Mouse (Mus musculus): ENCODE measurements at regions not wholly inside any gene's neighbourhood (a gene's known extent, or its start where the extent isn't known, plus 50 kb on each side); places are given as distances from the start of the nearest gene placed in this dataset.

DNA sequence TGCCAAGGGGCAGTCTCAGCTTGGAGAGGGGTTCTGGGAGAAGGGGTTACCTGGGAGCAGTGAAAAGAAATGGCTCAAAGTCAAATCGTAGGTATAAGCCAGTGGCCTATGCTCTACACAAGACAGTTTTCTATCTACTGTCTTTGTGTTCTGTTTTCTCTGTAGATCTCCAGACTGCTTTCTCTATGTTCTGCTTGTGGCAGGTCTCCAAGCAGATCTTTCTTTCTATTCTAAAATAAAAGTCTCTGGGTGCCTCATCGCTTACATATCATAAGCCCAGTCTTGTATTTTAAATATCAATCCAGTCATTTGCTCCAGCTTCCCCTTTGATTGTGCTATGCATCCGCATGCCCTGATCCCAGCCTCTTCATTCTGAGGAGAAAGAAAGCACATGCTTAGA lies 69.9 kb upstream of the Tyrp1 start:
- no peak for TF ChIP-seq POLR2A (IDR thresholded peaks at IDR 0.05; ENCODE audit: borderline replicate concordance, low read depth, low read length)
- TF ChIP-seq CTCF (IDR thresholded peaks at IDR 0.05; ENCODE audit: low read depth, low read length): no peak
